Mouse (Mus musculus) midbrain, embryonic 15.5 days (tissue): Measurements from ENCODE around the gene Mmgt1. TPM values are rescaled to one million over a fixed set of nuclear protein-coding genes. Genes with fewer than 3 reads are reported as not detected.

Experiments used
- ATAC-seq: fragments of 200-750 bp; cut with Nextera tagmentation; replicated peaks from 2 replicates; pipeline ENCODE4 v1.8.0; 2017; ENCODE audit warnings: moderate TSS enrichment
- H3K27ac ChIP-seq: fragments of 300-500 bp; sonication (generic); 2 replicates; pipeline ENCODE4 v1.5.1; 2015; ENCODE audit warnings: mild to moderate bottlenecking, inconsistent platforms
- H3K27me3 ChIP-seq: fragments of 300-500 bp; sonication (generic); replicated peaks from 2 replicates; pipeline ENCODE4 v1.6.1; 2015; ENCODE audit warnings: inconsistent platforms
- H3K36me3 ChIP-seq: fragments of 300-500 bp; sonication (generic); replicated peaks from 2 replicates; pipeline ENCODE4 v1.6.1; 2015; ENCODE audit warnings: inconsistent platforms
- H3K4me1 ChIP-seq: fragments of 300-500 bp; sonication (generic); 2 replicates; pipeline ENCODE4 v1.6.1; 2015; ENCODE audit warnings: inconsistent platforms
- H3K4me2 ChIP-seq: fragments of 300-500 bp; sonication (generic); 2 replicates; pipeline ENCODE4 v1.6.1; 2015; ENCODE audit warnings: inconsistent platforms, mild to moderate bottlenecking, moderate library complexity
- H3K4me3 ChIP-seq: fragments of 300-500 bp; sonication (generic); 2 replicates; pipeline ENCODE4 v1.5.1; 2015; ENCODE audit warnings: mild to moderate bottlenecking, inconsistent platforms
- H3K9ac ChIP-seq: fragments of 300-500 bp; sonication (generic); 2 replicates; pipeline ENCODE4 v1.6.1; 2015; ENCODE audit warnings: mild to moderate bottlenecking, inconsistent platforms
- H3K9me3 ChIP-seq: fragments of 300-500 bp; sonication (generic); 2 replicates; pipeline ENCODE4 v1.6.1; 2016; ENCODE audit warnings: inconsistent platforms
- WGBS: fragments of 180-500 bp; shearing (Covaris S2); methylation state at CpG from one replicate; pipeline ENCODE4 v1.1.7; 2015; ENCODE audit warnings: mixed read lengths; 5-methylcytosine and 5-hydroxymethylcytosine counted together
- polyA plus RNA-seq: library from polyadenylated mRNA; unstranded; fragments of >200 nt; fragmentation: Nextera tagmentation; extraction: Ambion mirVana; gene quantifications from 2 replicates; pipeline ENCODE4 v1.2.1, GENCODE M21; 2015

Mmgt1 gene
- 55.3 and 57.9 TPM in 2 replicates for polyA plus RNA-seq

GRCm38 (mm10) chrX:56597887-56598640 is at the start of gene Mmgt1:
Gene Mmgt1, minus strand, starts transcription at chrX:56598069.
- Histone ChIP-seq H3K27me3 (no peaks in the 10 kb centered on the region), H3K4me3 (peak within 1 kb of the TSS; percentile 75), H3K9me3 (no peaks in the 10 kb centered on the region), H3K4me2 (peak within 1 kb of the TSS; percentile 56), H3K27ac (peak within 1 kb of the TSS; percentile 82), H3K4me1 (peaks cover 8% of the 10 kb centered on the region), H3K9ac (peak within 1 kb of the TSS; percentile 70), H3K36me3 (no peaks in the 10 kb centered on the region)
- WGBS = 16% methylated on average over 44 of the region's 44 CpGs
- ATAC-seq = peak; percentile 99

- ATAC-seq = no peak
- H3K27me3 ChIP-seq = no peaks in the 10 kb centered on the region
- no peak overlapping the region for H3K27ac ChIP-seq
- no peak overlapping the region for H3K4me2 ChIP-seq
- no peaks in the 10 kb centered on the region for H3K9me3 ChIP-seq
- H3K9ac ChIP-seq = no peak overlapping the region
- no peak overlapping the region for H3K4me3 ChIP-seq
- H3K36me3 ChIP-seq = no peaks in the 10 kb centered on the region
- no peaks in the 10 kb centered on the region for H3K4me1 ChIP-seq
- 7% methylated on average over 1 of the region's 1 CpGs for whole genome bisulfite sequencing
Measured at GRCm38 (mm10) chrX:56640066-56640465, 42.2 kb upstream of the Mmgt1 start.

- no peak overlapping the region for H3K4me2 ChIP-seq
- H3K36me3 ChIP-seq = no peaks in the 10 kb centered on the region
- H3K9me3 ChIP-seq = no peaks in the 10 kb centered on the region
- no peaks in the 10 kb centered on the region for H3K4me1 ChIP-seq
- no peaks in the 10 kb centered on the region for H3K27me3 ChIP-seq
- no peak overlapping the region for H3K9ac ChIP-seq
- H3K4me3 ChIP-seq = no peak overlapping the region
- WGBS = 87% methylated on average over 5 of the region's 5 CpGs
- no peak overlapping the region for H3K27ac ChIP-seq
- ATAC-seq = no peak
Measured at GRCm38 (mm10) chrX:56636185-56636584, 38.3 kb upstream of the Mmgt1 start.

GRCm38 (mm10) chrX:56615236-56615635 is 17.4 kb upstream of the Mmgt1 start:
- Histone ChIP-seq H3K36me3 (no peaks in the 10 kb centered on the region), H3K27me3 (no peaks in the 10 kb centered on the region), H3K9ac (no peak overlapping the region), H3K27ac (no peak overlapping the region), H3K4me1 (peaks cover 4% of the 10 kb centered on the region), H3K9me3 (no peaks in the 10 kb centered on the region), H3K4me3 (no peak overlapping the region), H3K4me2 (no peak overlapping the region)
- no peak for ATAC-seq
- WGBS = 90% methylated on average over 2 of the region's 2 CpGs

- Histone ChIP-seq H3K4me3 (peak overlapping the region; percentile 64), H3K9me3 (no peaks in the 10 kb centered on the region), H3K9ac (peak overlapping the region; percentile 69), H3K4me2 (peak overlapping the region; percentile 47), H3K27ac (peak overlapping the region; percentile 88), H3K4me1 (peaks cover 4% of the 10 kb centered on the region), H3K27me3 (no peaks in the 10 kb centered on the region), H3K36me3 (no peaks in the 10 kb centered on the region)
- 20% methylated on average over 13 of the region's 13 CpGs for WGBS
- ATAC-seq = peak; percentile 51
Measured at GRCm38 (mm10) chrX:56610318-56610694, 12.4 kb upstream of the Mmgt1 start.

GRCm38 (mm10) chrX:56609623-56610317 is 11.9 kb upstream of the Mmgt1 start, which contains the start of gene Slc9a6:
Gene Slc9a6, plus strand, starts transcription at chrX:56609757.
- Histone ChIP-seq H3K9ac (peak within 1 kb of the TSS; percentile 69), H3K4me3 (peak within 1 kb of the TSS; percentile 64), H3K27me3 (no peaks in the 10 kb centered on the region), H3K4me2 (peak within 1 kb of the TSS; percentile 47), H3K4me1 (peaks cover 4% of the 10 kb centered on the region), H3K36me3 (no peaks in the 10 kb centered on the region), H3K27ac (peak within 1 kb of the TSS; percentile 88), H3K9me3 (no peaks in the 10 kb centered on the region)
- 27% methylated on average over 50 of the region's 50 CpGs for WGBS
- peak; percentile 97 for ATAC-seq

- no peaks in the 10 kb centered on the region for H3K27me3 ChIP-seq
- peak overlapping the region; percentile 69 for H3K9ac ChIP-seq
- H3K4me2 ChIP-seq = peak overlapping the region; percentile 47
- H3K9me3 ChIP-seq = no peaks in the 10 kb centered on the region
- H3K27ac ChIP-seq = peak overlapping the region; percentile 88
- peak overlapping the region; percentile 64 for H3K4me3 ChIP-seq
- ATAC-seq = peak; percentile 38; the same call in 1 of the 2 replicates
- 27% methylated on average over 7 of the region's 7 CpGs for WGBS
- no peaks in the 10 kb centered on the region for H3K36me3 ChIP-seq
- peaks cover 4% of the 10 kb centered on the region for H3K4me1 ChIP-seq
Measured at GRCm38 (mm10) chrX:56609285-56609622, 11.4 kb upstream of the Mmgt1 start.

- Histone ChIP-seq H3K36me3 (no peaks in the 10 kb centered on the region), H3K9ac (no peak overlapping the region), H3K4me1 (peaks cover 4% of the 10 kb centered on the region), H3K9me3 (no peaks in the 10 kb centered on the region), H3K27ac (no peak overlapping the region), H3K4me3 (no peak overlapping the region), H3K4me2 (no peak overlapping the region), H3K27me3 (no peaks in the 10 kb centered on the region)
- 77% methylated on average over 7 of the region's 7 CpGs for WGBS
- no peak for ATAC-seq
Measured at GRCm38 (mm10) chrX:56607032-56607710, 9.3 kb upstream of the Mmgt1 start.

- no peak for ATAC-seq
- H3K4me1 ChIP-seq = peaks cover 4% of the 10 kb centered on the region; the same call in 1 of the 2 replicates
- H3K4me2 ChIP-seq = no peak overlapping the region
- H3K9ac ChIP-seq = no peak overlapping the region
- 76% methylated on average over 2 of the region's 2 CpGs for WGBS
- no peaks in the 10 kb centered on the region for H3K36me3 ChIP-seq
- H3K27ac ChIP-seq = no peak overlapping the region
- H3K27me3 ChIP-seq = no peaks in the 10 kb centered on the region
- no peaks in the 10 kb centered on the region for H3K9me3 ChIP-seq
- no peak overlapping the region for H3K4me3 ChIP-seq
Measured at GRCm38 (mm10) chrX:56606536-56606935, 8.7 kb upstream of the Mmgt1 start.

- Histone ChIP-seq H3K4me2 (peak overlapping the region; percentile 56), H3K27ac (peak overlapping the region; percentile 82), H3K4me3 (peak overlapping the region; percentile 75), H3K36me3 (no peaks in the 10 kb centered on the region), H3K4me1 (peaks cover 8% of the 10 kb centered on the region), H3K9me3 (no peaks in the 10 kb centered on the region), H3K9ac (peak overlapping the region; percentile 70), H3K27me3 (no peaks in the 10 kb centered on the region)
- peak; percentile 75 for ATAC-seq
- 19% methylated on average over 25 of the region's 25 CpGs for WGBS
Measured at GRCm38 (mm10) chrX:56597219-56597886, 516 bp downstream of the Mmgt1 start.

GRCm38 (mm10) chrX:56578200-56578599 is 19.7 kb downstream of the Mmgt1 start:
- H3K4me1 ChIP-seq = no peaks in the 10 kb centered on the region
- no peaks in the 10 kb centered on the region for H3K36me3 ChIP-seq
- no peaks in the 10 kb centered on the region for H3K27me3 ChIP-seq
- H3K9ac ChIP-seq = no peak overlapping the region
- H3K4me2 ChIP-seq = no peak overlapping the region
- ATAC-seq = no peak
- no peak overlapping the region for H3K4me3 ChIP-seq
- H3K27ac ChIP-seq = no peak overlapping the region
- 75% methylated on average over 2 of the region's 2 CpGs for WGBS
- H3K9me3 ChIP-seq = no peaks in the 10 kb centered on the region

- ATAC-seq = no peak
- Histone ChIP-seq H3K36me3 (no peaks in the 10 kb centered on the region), H3K4me2 (no peak overlapping the region), H3K27ac (no peak overlapping the region), H3K9ac (no peak overlapping the region), H3K4me1 (no peaks in the 10 kb centered on the region), H3K27me3 (no peaks in the 10 kb centered on the region), H3K9me3 (no peaks in the 10 kb centered on the region), H3K4me3 (no peak overlapping the region)
- 23% methylated on average over 6 of the region's 6 CpGs for WGBS
Measured at GRCm38 (mm10) chrX:56572465-56572864, 25.4 kb downstream of the Mmgt1 start.
